Mouse (Mus musculus): ENCODE results near the gene Ythdf2. TPM values are rescaled to one million over a fixed set of nuclear protein-coding genes. Genes with fewer than 3 reads are reported as not detected.

Gene Ythdf2
- polyA plus RNA-seq, 1 experiment from 2014 or later, result 160 TPM

GRCm38 (mm10) chr4:132137013-132137412 lies 75.1 kb downstream of the Ythdf2 start:
- Histone ChIP-seq H3K4me1 (no peaks in the 10 kb centered on the region), H3K9me3 (no peaks in the 10 kb centered on the region), H3K27me3 (peaks cover under 1% of the 10 kb centered on the region; the same call in 1 of the 2 replicates), H3K27ac (replicated peaks) (no peak overlapping the region), H3K4me3 (no peak overlapping the region), H3K9ac (replicated peaks) (no peak overlapping the region), H3K36me3 (no peaks in the 10 kb centered on the region), H3K4me2 (replicated peaks) (no peak overlapping the region)
- 84% methylated on average over 7 of the region's 7 CpGs for WGBS
- ATAC-seq (replicated peaks), result no peak

Small RNAs within 50 kb of the gene (microRNA-seq; reads per million reads assigned to microRNA genes)
- not detected for gene Gm22033

Other genes starting within 250 kb of the Ythdf2 start
- 0.08 TPM in 1 of 2 replicates, not detected in the other for gene Gm10300, start 137.6 kb downstream of the Ythdf2 start, polyA plus RNA-seq (2015; fragmentation: Nextera tagmentation; extraction: Ambion mirVana)
- gene Epb41, start 137.0 kb downstream of the Ythdf2 start, polyA plus RNA-seq (2015; fragmentation: Nextera tagmentation; extraction: Ambion mirVana), result 73.3 and 73.7 TPM in 2 replicates
- 0.11 and 0.17 TPM in 2 replicates for gene Oprd1, start 67.8 kb downstream of the Ythdf2 start, polyA plus RNA-seq (2015; fragmentation: Nextera tagmentation; extraction: Ambion mirVana)
- 50.8 and 53.3 TPM in 2 replicates for gene Gmeb1, start 49.3 kb upstream of the Ythdf2 start, polyA plus RNA-seq (2015; fragmentation: Nextera tagmentation; extraction: Ambion mirVana)
- 44.6 and 50.5 TPM in 2 replicates for gene Taf12, start 62.1 kb upstream of the Ythdf2 start, polyA plus RNA-seq (2015; fragmentation: Nextera tagmentation; extraction: Ambion mirVana)
- 0.60 and 1.0 TPM in 2 replicates for gene Rab42, start 91.1 kb upstream of the Ythdf2 start, polyA plus RNA-seq (2015; fragmentation: Nextera tagmentation; extraction: Ambion mirVana)
- gene Trnau1ap, start 117.2 kb upstream of the Ythdf2 start, polyA plus RNA-seq (2015; fragmentation: Nextera tagmentation; extraction: Ambion mirVana), result 86.3 and 92.3 TPM in 2 replicates
- gene Rcc1, start 141.3 kb upstream of the Ythdf2 start, polyA plus RNA-seq (2015; fragmentation: Nextera tagmentation; extraction: Ambion mirVana), result 53.3 and 55.1 TPM in 2 replicates
- gene Phactr4, start 210.2 kb upstream of the Ythdf2 start, polyA plus RNA-seq (2015; fragmentation: Nextera tagmentation; extraction: Ambion mirVana), result 11.5 and 12.6 TPM in 2 replicates